Mouse (Mus musculus) forelimb bud, embryonic 11.5 days (tissue): ENCODE data around the gene Cln6.

Source experiments
- DNase-seq: peaks from one replicate; pipeline ENCODE4 v3.0.0-alpha.2; 2012; ENCODE audit warnings: low read depth, low spot score

The Cln6 gene

GRCm38 (mm10) chr9:62894486-62894885 lies 55.9 kb downstream of the Cln6 start:
- no peak for DNase-seq
